Mouse (Mus musculus) heart, adult 2 months (tissue): Measurements from ENCODE around the gene Bcap29.

Experiments used
- CTCF ChIP-seq: fragments of 200-600 bp; IDR thresholded peaks from 2 replicates; pipeline ENCODE4 v1.8.1; 2022; ENCODE audit warnings: antibody characterized with exemption, mild to moderate bottlenecking, moderate library complexity
- POLR2A ChIP-seq: fragments of 200-500 bp; IDR thresholded peaks from 2 replicates; pipeline ENCODE4 v1.6.1; 2011; ENCODE audit warnings: mild to moderate bottlenecking, low read depth, low read length, control low read depth; ENCODE audit not compliant: insufficient read depth

- TF ChIP-seq POLR2A = no peak
- no peak for TF ChIP-seq CTCF
Observed at GRCm38 (mm10) chr12:31581319-31581810, 53.1 kb downstream of the Bcap29 start.
